Mouse (Mus musculus) G1E-ER4 (cell line): ENCODE results near the gene Aox4. TPM values are rescaled to one million over a fixed set of nuclear protein-coding genes. Genes with fewer than 3 reads are reported as not detected.

Experiments
- GATA1 ChIP-seq: IDR thresholded peaks from one replicate; pipeline ENCODE4 v1.8.0; 2012; ENCODE audit warnings: low read length, inconsistent platforms
- polyA plus RNA-seq: library from polyadenylated mRNA; stranded (reverse); fragments of >175 nt; gene quantifications from 2 replicates; pipeline ENCODE4 v1.2.3, GENCODE M21; 2012

Aox4 gene
- 0.05 and 0.43 TPM in 2 replicates for polyA plus RNA-seq

DNA sequence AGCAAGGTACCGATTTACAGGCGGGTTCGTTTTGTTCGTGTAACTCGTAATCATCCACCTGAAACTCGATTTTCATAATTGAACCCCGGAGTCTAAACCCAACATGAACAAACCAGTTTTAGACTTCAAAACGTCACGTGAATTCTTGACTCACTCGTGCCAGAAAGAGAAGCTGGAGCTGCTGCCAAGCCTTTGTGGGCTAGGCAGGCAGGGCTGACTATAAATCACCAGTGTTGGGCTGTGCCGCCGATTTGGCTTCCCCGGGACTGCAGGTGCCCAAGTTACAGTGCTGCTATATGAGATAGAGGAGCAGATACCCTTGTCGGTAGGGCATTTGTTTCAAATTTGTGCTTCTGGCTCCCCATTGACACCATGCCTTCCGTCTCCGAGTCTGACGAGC is at the start of gene Aox4:
Gene Aox4, plus strand, starts transcription at position 195 of the 400 bp plus-strand sequence.
- TF ChIP-seq GATA1, result no peak

DNA sequence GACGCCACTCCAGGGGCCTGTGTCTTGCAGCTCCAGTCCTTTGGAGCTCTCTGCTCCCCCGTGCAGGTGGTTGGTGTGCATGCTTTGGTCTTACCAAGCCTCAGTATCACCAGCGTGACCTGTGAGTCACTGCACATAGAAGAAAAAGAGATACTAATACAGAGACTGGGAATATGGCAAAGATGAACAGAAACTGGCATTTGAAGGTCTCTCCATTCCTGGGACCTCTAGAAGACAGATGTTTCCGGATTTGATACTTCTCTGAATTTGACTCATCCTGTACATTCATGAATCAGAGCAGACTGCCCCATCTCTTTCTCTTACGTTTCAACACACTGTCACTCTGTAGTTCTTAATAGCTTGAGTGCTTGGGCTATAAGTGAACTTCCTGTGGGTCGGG is 40.3 kb upstream of the Aox4 start:
- no peak for TF ChIP-seq GATA1

DNA sequence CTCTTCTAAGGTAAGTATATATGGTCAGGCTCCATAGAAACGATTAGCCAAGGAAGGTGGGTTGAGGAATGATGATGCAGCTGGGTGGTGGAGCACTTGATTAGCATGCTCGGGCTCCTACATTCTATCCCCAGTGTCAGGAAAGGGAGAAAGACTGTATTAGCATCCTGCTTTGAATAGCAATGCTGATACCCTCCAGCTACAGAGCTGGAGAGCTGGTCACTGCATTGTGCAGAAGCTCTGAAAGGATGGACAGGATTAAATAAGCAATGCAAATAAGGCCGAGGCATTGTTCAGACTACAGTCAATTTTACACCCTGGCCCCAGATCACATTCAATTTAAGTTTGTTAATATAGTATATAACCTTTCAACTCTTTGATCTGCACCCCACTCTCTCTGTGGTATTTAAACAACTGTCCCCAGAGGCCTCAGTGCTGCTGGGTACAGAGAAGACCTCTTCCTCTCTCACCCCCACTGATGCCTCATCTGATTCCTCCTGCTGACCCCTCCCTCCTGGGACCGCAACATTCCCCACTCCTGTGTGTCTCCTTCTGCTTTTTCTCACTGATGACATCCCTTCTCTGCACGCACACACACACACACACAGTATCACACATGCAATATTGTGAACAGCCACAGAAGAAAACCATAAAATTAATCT is 21.6 kb upstream of the Aox4 start:
- TF ChIP-seq GATA1, result no peak

GRCm38 (mm10) chr1:58194317-58194716 is 15.9 kb upstream of the Aox4 start:
- TF ChIP-seq GATA1, result no peak

GRCm38 (mm10) chr1:58194988-58195387 is 15.2 kb upstream of the Aox4 start:
- TF ChIP-seq GATA1, result no peak

DNA sequence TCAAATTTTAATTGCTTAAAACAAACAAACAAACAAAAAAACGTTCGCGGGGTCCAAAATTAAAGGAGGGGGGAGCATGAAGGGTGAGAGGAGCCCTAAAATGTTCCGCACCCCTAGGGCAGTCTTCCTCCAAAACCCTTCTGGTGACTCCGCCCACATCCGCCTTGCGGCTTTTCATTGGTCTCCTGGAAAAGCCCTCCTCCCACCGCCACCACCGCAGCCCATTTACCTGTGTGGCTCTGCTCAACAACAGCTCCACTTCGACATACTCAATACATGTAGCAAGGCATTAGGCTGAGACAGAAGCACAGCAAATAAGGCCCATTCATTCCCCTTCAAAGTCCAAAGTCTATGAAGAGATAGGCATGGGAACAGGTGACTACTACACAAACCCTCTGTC is 14.7 kb upstream of the Aox4 start:
- no peak for TF ChIP-seq GATA1

DNA sequence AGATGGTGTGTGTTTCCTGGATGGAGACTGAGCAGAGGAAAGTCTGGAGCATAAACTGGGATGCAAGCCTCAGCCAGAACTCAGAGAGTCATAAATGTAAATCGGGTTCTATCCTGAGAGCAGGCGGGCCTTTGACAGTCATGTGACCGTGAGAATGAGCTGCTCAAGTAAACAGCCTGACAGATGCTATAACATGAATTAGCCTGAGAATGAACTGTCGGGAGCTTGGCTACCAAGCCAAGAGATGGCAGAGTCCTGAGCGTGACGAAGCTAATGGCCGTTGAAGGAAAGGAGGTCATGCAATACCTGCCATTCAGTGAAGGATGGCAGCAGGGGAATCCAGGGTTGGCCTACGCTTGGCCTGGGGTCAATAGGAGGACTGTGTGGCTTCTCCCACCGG is 13.2 kb upstream of the Aox4 start:
- no peak for TF ChIP-seq GATA1

DNA sequence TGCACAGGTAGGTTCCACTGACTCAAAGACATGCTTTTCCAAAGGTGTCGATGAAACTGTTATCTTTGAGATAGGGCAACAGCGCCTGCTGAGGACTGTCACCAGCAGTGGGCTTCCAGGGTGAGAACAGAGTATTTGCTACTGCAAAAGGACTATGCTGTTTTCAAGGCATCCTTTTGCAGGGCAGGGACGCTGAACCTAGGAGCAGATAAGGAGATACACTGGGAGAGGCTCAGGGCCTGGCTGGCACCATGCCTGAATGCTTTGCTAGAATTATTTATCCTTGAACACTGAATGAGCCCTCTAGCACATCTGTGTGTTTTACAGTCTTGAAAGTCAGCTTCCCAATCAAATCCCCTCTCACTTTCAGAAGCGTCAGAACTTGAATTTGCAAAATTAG is 11.8 kb upstream of the Aox4 start:
- no peak for TF ChIP-seq GATA1

DNA sequence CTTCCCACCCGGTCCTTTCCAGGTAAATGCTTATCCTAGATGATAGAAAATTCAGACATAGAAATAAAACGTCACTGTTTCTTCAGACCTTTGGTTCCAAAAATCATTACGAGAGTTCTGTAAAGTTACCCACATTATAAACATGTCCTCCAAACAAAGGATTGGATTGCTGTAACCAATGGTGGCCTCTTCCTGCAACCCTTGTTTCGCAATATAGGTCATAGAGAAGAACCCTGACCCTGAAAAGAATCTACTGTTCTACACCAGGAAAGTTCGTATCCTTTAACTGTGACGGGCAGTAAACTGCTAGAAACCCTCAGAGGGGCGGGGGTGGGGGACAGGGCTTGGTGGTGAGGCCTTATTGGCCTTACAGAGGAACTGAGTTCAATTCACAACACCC is 2.6 kb downstream of the Aox4 start:
- TF ChIP-seq GATA1, result no peak

GRCm38 (mm10) chr1:58213838-58214237 is 3.6 kb downstream of the Aox4 start:
- no peak for TF ChIP-seq GATA1

GRCm38 (mm10) chr1:58215353-58215752 is 5.2 kb downstream of the Aox4 start:
- no peak for TF ChIP-seq GATA1

- no peak for TF ChIP-seq GATA1
Measured at GRCm38 (mm10) chr1:58215956-58216532, 5.8 kb downstream of the Aox4 start.

- no peak for TF ChIP-seq GATA1
Measured at GRCm38 (mm10) chr1:58221070-58221469, 10.9 kb downstream of the Aox4 start.

DNA sequence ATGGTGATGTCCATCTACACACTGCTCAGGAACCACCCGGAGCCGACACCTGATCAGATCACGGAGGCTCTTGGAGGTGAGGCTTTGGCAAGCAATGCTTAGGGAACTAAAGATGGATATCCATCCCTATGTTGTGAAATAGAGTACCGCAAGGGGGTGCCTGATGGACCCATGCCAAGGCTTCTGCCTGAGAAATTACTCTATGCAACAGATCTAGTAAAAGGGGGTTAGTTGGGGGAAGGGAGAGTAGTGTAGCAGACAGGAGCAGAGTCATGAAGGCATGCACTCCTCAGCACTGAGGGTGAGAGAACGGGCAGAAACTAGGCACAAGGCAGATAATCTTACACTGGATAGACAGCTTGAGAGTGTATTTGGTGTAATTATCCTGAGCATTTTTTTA is 11.7 kb downstream of the Aox4 start:
- TF ChIP-seq GATA1, result no peak

- TF ChIP-seq GATA1, result no peak
Measured at GRCm38 (mm10) chr1:58228086-58228485, 17.9 kb downstream of the Aox4 start.

GRCm38 (mm10) chr1:58228916-58229315 is 18.7 kb downstream of the Aox4 start:
- no peak for TF ChIP-seq GATA1

DNA sequence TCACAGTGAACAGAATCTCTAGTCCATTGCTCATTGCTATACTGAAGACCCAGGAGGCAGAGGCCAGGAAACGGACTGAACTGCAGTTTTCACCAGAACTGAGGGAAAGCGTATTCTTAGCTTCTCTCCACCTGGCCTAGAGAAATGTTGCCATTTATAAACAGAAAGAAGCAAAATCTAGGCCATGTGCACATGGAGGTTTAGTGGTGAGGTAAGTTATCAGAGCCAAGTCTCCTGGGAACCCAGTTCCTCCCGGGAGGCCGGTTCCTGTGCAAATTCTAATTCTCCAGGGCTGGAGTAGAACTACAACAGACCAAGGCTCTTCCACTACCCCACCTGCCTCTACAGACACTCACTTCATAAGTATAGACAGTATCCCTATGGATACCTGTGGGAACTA is 19.6 kb downstream of the Aox4 start:
- TF ChIP-seq GATA1, result no peak
